Mouse (Mus musculus): Measurements from ENCODE around the gene Nme8.

- TF ChIP-seq CTCF (IDR thresholded peaks at IDR 0.05; ENCODE audit: low read depth) (no peak), EP300 (IDR thresholded peaks at IDR 0.05; ENCODE audit: low read depth) (no peak)
Observed at GRCm38 (mm10) chr13:19674601-19675000, 23.0 kb downstream of the Nme8 start.

Measured in liver, postnatal 0 days (tissue).